Mouse (Mus musculus): ENCODE results near the gene Klhl8. TPM values are rescaled to one million over a fixed set of nuclear protein-coding genes. Genes with fewer than 3 reads are reported as not detected.

Gene Klhl8
- polyA plus RNA-seq, 1 experiment from 2014 or later: 7.2 TPM

DNA sequence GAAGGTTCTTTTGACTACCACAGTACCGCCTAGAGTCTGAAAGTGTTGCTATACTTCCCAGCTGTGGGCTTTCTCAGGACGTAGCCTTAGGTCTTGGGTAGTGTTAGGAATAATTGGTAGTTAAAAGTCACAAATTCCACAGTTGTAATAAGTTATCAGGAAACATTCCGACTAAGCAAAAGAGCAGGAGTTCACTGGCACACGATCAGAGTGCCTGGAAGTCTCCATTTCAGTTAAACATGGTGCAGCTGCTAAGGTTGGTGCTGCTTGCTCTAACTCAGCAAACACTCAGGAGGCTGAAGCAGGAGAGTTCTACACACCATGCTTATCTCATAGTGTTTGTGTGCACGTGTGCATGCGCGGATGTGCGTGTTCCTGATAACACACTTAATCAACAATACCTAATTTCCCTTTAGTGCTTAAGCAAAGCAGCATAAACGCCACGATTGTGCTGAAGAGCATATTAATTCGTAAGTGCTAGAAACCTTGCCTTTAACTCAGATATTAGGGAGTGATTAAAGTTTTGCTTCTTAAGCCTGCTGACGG lies 97.0 kb downstream of the Klhl8 start:
- H3K27ac ChIP-seq: no peak overlapping the region
- no peak overlapping the region for H3K4me3 ChIP-seq
- no peaks in the 10 kb centered on the region for H3K36me3 ChIP-seq
- DNase-seq (ENCODE audit: low spot score): no peak
- H3K9me3 ChIP-seq: no peaks in the 10 kb centered on the region
- 0 out of 2 replicates have a peak, but pooled peaks cover 4% of the 10 kb centered on the region for H3K4me1 ChIP-seq
- WGBS: 81% methylated on average over 12 of the region's 12 CpGs
- no peaks in the 10 kb centered on the region for H3K27me3 ChIP-seq (ENCODE audit: insufficient read depth, poor library complexity, severe bottlenecking)

DNA sequence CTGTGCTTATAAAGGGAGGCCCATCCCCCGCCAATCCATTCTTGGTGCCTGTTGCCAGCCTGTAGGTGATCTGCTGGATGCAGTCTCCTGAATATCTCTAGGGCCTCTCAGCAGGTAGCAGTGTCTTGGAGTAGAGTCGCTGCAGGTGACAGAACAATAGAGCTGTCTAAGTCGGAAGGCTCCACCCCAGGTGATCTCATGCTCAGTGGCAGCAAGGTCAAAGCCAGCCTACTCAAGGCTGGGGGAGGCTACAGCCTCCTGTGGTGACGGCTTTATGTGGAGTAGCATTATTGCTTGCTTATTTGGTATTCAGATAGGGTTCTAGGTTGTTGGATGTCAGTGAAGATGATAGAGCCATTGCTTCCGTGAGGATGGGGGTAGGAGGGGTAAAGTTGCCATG lies 97.8 kb downstream of the Klhl8 start:
- no peaks in the 10 kb centered on the region for H3K27me3 ChIP-seq (ENCODE audit: insufficient read depth, poor library complexity, severe bottlenecking)
- H3K4me3 ChIP-seq: no peak overlapping the region
- H3K9me3 ChIP-seq: no peaks in the 10 kb centered on the region
- WGBS: 78% methylated on average over 5 of the region's 5 CpGs
- DNase-seq (ENCODE audit: low spot score): no peak
- no peak overlapping the region for H3K27ac ChIP-seq
- H3K36me3 ChIP-seq: no peaks in the 10 kb centered on the region
- 0 out of 2 replicates have a peak, but pooled peaks cover 4% of the 10 kb centered on the region for H3K4me1 ChIP-seq

Other genes starting within 250 kb of the Klhl8 start
- gene Aff1, start 218.9 kb downstream of the Klhl8 start, polyA plus RNA-seq (2016; fragmentation: Nextera tagmentation; extraction: Ambion mirVana): 8.1 TPM in 2 replicates
- gene Hsd17b13, start 66.2 kb upstream of the Klhl8 start, polyA plus RNA-seq (2016; fragmentation: Nextera tagmentation; extraction: Ambion mirVana): not detected in 2 replicates
- gene Hsd17b11, start 110.7 kb upstream of the Klhl8 start, polyA plus RNA-seq (2016; fragmentation: Nextera tagmentation; extraction: Ambion mirVana): 2.5 and 3.6 TPM in 2 replicates
- gene Nudt9, start 135.0 kb upstream of the Klhl8 start, polyA plus RNA-seq (2016; fragmentation: Nextera tagmentation; extraction: Ambion mirVana): 55.5 and 68.7 TPM in 2 replicates
- not detected in 2 replicates for gene Gm17660, start 166.3 kb upstream of the Klhl8 start, polyA plus RNA-seq (2016; fragmentation: Nextera tagmentation; extraction: Ambion mirVana)
- gene Sparcl1, start 202.5 kb upstream of the Klhl8 start, polyA plus RNA-seq (2016; fragmentation: Nextera tagmentation; extraction: Ambion mirVana): 11.4 and 17.7 TPM in 2 replicates